Mouse (Mus musculus) heart, adult 2 months (tissue): ENCODE measurements around the gene Ndufa13.

Experiments used
- CTCF ChIP-seq: fragments of 200-600 bp; IDR thresholded peaks from 2 replicates; pipeline ENCODE4 v1.8.1; 2022; ENCODE audit warnings: antibody characterized with exemption, mild to moderate bottlenecking, moderate library complexity
- EP300 ChIP-seq: fragments of 200-500 bp; IDR thresholded peaks from 2 replicates; pipeline ENCODE4 v1.6.1; 2011; ENCODE audit warnings: low read depth, low read length, control low read depth; ENCODE audit not compliant: insufficient read depth
- POLR2A ChIP-seq: fragments of 200-500 bp; IDR thresholded peaks from 2 replicates; pipeline ENCODE4 v1.6.1; 2011; ENCODE audit warnings: mild to moderate bottlenecking, low read depth, low read length, control low read depth; ENCODE audit not compliant: insufficient read depth

DNA sequence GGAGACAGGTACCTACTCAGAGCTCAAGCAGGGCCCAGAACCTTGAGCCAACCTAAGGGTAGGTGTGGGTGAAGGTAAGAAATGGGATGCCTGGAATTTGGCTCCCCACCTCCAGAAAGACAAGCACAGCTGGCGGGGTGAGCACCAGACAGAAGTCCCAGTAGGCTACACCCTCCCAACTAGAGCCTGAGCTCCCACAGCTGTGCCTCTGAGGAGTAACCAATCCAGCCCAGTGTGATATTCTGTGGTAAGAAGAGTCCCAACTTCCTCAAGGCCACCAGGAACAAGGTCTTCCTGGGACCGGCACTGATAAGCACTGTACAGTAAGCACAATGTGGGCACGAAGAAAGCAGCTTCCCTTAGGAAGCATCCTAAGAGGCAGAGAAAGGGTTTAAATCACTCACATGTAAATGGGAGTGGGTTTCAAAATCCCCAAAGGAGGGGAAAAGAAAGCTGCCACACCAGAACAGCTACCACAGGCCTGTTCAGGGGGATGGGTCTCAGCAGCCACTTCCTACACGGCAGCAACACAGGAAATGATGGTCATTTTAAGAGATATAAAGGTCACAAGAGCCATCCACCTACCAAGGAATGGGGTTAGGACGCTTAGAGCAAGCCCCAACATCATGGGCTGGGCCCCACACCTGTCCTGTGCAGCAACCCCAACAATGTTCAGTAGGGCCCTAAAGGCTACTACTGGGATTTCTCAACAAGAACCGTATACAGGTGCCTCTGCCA, 36.1 kb upstream of the Ndufa13 start:
- TF ChIP-seq POLR2A, result no peak
- TF ChIP-seq CTCF, result no peak
- TF ChIP-seq EP300, result no peak
